Mouse (Mus musculus): ENCODE data around the gene Agbl1.
"Not testable (repeated sequence)": the region's sequence is repeated elsewhere in the genome, so short reads cannot be mapped to it uniquely, and the experiment has no call there.

The Agbl1 gene

GRCm38 (mm10) chr7:76229311-76229937, at the start of gene Agbl1:
Gene Agbl1, plus strand, starts transcription at chr7:76229887.
- DNase-seq = no peak

GRCm38 (mm10) chr7:76185005-76185658, 44.6 kb upstream of the Agbl1 start:
- DNase-seq = no peak

GRCm38 (mm10) chr7:76185681-76186121, 44.0 kb upstream of the Agbl1 start:
- DNase-seq = no peak

DNA sequence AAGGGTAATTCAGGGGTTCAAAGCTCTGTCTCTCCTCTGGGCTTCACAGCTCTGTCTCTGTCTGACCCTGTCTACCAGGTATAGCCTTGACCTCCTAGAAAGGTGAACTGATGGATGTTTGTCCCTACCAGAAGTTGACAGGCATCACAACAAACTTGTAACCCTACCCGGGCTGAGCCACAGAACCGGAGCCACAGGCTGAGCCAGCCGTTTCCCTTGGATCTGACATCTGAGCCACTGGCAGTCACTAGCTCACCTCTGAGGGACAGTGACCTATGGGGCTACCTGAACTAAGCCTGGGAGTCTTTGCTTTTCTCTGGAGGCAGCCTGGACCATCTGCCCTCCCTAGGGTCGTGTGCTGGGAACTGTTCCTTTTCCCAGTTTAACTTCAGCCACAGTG, 11.1 kb upstream of the Agbl1 start:
- no peak for DNase-seq

DNA sequence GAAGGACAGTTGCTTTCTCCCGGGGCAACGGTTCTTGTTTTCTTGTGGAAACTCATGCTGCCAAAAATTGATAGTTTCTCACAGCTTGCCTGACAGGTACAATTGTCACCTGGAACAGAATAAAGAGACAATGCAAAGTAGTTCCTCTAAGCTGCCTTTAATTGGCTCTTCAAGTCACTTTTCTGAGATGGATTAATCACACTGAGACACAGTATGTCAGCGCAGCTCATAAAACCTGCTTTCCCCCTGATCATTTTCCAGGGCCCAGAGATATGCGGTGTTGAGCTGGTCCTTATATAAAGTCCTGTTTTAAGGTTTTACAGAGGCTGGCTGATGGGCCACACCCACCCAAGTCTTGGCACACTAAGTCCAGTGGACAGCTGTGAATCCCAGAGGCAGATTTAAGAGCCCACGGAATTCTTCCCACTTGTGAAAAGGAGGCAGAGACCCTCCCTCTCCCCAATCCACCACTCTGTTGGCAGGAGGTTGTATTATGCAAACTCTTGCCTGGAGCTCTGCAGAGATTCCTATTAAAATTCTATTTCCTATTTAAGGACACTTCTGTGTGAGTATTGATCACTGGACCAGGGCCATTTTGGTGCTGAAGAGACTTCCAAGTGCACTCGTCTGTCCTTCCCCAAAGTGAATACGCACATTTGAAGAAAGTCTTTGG, 9.8 kb upstream of the Agbl1 start:
- DNase-seq = no peak

DNA sequence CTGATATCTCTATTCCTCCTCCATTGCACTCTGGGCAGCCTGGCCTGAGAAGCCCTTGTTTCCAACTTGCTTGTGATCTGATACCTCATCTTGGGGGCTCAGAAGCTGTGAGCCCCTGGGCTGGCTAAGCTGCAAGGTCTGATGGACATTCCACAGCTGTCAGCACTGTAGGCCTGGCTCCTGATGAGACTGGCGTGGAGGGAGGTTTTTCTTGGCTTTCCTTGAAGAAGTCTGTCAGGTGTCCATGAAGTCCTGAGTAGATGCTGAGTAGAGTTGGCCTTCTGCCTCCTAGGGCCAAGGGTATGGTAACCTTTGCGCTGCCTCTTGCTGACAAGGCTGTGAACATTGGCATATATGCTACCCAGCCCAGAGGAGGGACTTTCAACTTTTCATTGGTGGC, 7.0 kb upstream of the Agbl1 start:
- no peak for DNase-seq

- DNase-seq = no peak
Measured at GRCm38 (mm10) chr7:76228881-76229280, 806 bp upstream of the Agbl1 start.

GRCm38 (mm10) chr7:76234321-76234720, 4.6 kb downstream of the Agbl1 start:
- DNase-seq = no peak

DNA sequence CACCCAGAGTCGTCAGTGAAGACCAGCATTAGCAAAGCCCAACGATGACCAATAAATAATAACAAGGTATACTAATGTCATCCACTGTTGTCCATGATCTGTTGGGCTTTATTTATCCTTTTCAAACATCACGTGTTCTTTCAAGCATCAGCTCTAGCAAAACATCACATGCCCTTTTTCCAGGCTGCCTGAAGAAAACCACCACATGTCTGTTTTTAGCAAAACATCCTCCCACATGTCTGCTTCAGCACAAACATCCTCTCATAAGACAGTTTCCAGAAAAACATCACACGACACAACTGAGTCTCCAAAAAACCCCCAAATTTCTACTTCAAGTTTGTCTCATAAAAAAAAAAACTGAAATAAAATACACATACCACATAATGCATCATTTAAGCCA, 7.8 kb downstream of the Agbl1 start:
- no peak for DNase-seq

GRCm38 (mm10) chr7:76244839-76245238, 15.2 kb downstream of the Agbl1 start:
- not testable (repeated sequence) for DNase-seq

- DNase-seq = no peak
Measured at GRCm38 (mm10) chr7:76275061-76275460, 45.4 kb downstream of the Agbl1 start.

DNA sequence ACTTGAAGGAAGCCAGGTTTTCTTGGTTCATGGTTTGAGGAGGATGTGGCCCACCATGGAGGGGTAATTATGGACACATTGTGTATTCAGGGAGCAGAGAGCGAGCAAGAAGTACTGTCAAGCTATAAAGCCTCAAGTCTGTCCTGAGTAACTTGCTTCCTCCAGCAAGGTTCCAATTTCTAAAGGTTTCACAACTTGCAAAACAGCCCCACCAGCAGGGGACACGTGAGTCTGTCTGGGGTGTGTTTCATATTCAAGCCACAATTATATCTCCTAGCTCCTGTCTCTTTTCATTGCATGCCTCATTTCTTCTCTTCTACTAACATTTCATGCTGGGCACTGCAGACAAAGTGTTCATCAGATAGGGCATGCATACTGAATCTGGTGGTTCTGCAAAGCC, 53.1 kb downstream of the Agbl1 start:
- DNase-seq = no peak

DNA sequence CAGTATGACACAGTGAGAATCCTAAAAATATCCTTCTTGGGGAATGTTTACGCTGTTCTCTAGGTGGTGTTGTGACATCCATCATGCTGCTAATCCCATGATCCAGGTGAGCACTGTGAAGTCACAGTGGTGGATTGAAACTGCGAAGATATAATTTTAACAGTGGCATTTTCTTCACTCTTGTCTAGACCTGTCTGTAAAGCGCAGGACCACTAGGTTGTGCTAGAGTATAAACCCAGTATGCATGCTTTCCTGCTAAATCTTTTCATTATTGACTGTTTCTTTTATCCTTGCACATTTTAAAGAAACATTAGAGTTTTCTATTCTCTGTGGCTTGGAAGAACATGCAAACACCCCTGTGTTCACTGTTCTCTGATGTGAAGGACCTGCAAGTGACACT, 57.8 kb downstream of the Agbl1 start:
- DNase-seq = no peak

DNA sequence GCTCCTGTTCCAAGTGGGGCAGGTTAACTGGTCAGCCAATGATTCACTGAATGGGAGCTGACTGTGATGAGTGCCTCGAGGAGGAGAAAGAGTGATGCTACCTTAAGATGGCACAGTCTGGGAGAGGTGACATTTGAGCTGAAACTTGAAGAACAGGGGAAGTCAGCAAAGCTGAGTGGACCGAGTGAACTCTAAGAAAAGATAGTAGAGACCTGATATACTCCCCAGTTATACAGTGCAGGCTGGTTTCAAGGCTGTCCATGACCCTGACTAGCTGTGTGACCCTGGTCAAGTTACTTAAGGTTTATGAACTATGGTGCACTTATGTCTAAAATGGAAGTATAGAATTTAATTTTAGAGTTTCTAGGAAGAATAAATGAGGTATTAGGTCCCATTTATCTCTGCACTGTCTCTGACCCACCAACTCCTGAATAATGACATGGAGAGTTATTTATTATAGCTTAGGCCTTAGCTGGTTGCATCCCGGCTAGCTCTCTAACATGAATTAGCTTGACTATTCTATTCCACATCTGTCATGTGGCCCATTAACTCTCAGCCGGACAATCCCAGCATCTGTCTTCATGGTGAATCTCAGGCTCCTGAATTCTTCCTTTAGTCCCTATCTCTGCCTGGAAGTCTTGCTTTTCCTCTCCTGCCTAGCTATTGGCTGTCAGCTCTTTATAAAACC, 92.3 kb downstream of the Agbl1 start:
- DNase-seq = no peak

- DNase-seq = no peak
Measured at GRCm38 (mm10) chr7:76326091-76326490, 96.4 kb downstream of the Agbl1 start.

- no peak for DNase-seq
Measured at GRCm38 (mm10) chr7:76339308-76339707, 109.6 kb downstream of the Agbl1 start.

GRCm38 (mm10) chr7:76341601-76342000, 111.9 kb downstream of the Agbl1 start:
- DNase-seq = no peak

GRCm38 (mm10) chr7:76353469-76353868, 123.8 kb downstream of the Agbl1 start:
- DNase-seq = peak; percentile 12 to 18

DNA sequence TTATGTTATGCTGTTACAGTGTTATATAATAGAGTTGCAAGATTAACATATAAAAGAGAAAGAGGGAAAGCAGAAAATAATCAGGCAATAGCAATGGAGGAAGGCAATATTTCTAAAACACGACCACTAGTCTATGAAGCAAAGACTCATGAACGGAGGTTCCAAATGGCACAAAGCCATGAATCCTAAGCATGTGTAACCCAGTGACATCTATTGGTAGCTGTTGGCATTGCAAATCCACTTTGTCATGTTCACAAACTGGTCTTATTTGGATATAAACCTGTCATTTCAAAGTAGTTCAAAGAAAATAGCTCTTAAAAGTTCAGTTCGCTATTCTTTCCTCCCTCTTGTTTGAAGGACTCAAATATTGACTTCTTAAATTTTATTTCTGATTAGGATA, 124.8 kb downstream of the Agbl1 start:
- DNase-seq = peak; percentile 30 to 73

GRCm38 (mm10) chr7:76371269-76371668, 141.6 kb downstream of the Agbl1 start:
- DNase-seq = no peak

GRCm38 (mm10) chr7:76379493-76379892, 149.8 kb downstream of the Agbl1 start:
- DNase-seq = no peak

DNA sequence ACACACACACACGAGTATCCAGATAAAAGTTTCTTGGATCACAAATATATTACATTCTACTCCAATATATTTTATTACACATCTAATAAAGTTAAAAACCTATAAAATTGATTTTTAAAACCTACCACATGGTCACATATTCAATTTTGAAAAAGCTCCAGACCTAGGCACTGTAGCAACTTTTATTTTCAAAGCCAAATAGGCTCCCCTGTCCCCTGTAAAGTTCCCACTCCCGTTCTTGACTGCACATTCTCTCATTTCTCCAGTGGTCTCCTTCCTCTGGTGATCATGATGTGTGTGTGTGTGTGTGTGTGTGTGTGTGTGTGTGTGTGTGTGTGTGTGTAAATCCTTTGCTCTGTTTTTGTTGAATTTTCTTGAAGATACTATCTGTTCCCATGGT, 152.3 kb downstream of the Agbl1 start:
- DNase-seq = no peak

GRCm38 (mm10) chr7:76389240-76389639, 159.6 kb downstream of the Agbl1 start:
- DNase-seq = no peak
